ENCODE assay signal across 8 mouse cellular contexts in genomic region chr16:90143760-90144516, GRCm38 (mm10). TPM values are rescaled to one million over a fixed set of nuclear protein-coding genes. Genes with fewer than 3 reads are reported as not detected.
DNase-seq lines count a peak whose midpoint lies in the region; ATAC-seq and TF ChIP-seq lines count a peak whose summit lies in the region.

Gene Tiam1, minus strand, starts transcription at chr16:90143769.

- H3K9ac ChIP-seq in lung, embryonic 15.5 days, result peak within 1 kb of the TSS; percentile 65

- peaks cover 47% of the 10 kb centered on the region for H3K4me1 ChIP-seq in hindbrain, embryonic 10.5 days (replicated peaks)
- H3K4me1 ChIP-seq in lung, embryonic 15.5 days, result peaks cover 23% of the 10 kb centered on the region
- H3K4me1 ChIP-seq in olfactory bulb, adult 2 months (ENCODE audit: control insufficient read depth, insufficient read depth, low read length), result peaks cover 12% of the 10 kb centered on the region

- peak; percentile 96 for TF ChIP-seq POLR2A in olfactory bulb, adult 2 months (IDR thresholded peaks at IDR 0.05; ENCODE audit: insufficient read depth, low read depth, low read length)

- peak within 1 kb of the TSS; percentile 84 for H3K4me3 ChIP-seq in hindbrain, embryonic 10.5 days
- peak within 1 kb of the TSS; percentile 79 for H3K4me3 ChIP-seq in lung, embryonic 15.5 days
- H3K4me3 ChIP-seq in olfactory bulb, adult 2 months (ENCODE audit: insufficient read depth, low read depth, low read length), result peak within 1 kb of the TSS; percentile 58

- no peaks in the 10 kb centered on the region for H3K36me3 ChIP-seq in hindbrain, embryonic 10.5 days
- no peaks in the 10 kb centered on the region for H3K36me3 ChIP-seq in lung, embryonic 15.5 days

- ATAC-seq in frontal cortex, adult (ENCODE audit: low TSS enrichment), result peak; percentile 92
- peak; percentile 98 for ATAC-seq in lung, embryonic 15.5 days (ENCODE audit: borderline replicate concordance, extremely low read depth, low FRiP score, low TSS enrichment)

- WGBS in hindbrain, embryonic 10.5 days, result under 1% methylated on average over 64 of the region's 64 CpGs
- under 1% methylated on average over 64 of the region's 64 CpGs for WGBS in lung, embryonic 15.5 days
- under 1% methylated on average over 64 of the region's 64 CpGs for WGBS in olfactory bulb, adult 2 months

- peak; percentile 97 for DNase-seq in NIH3T3 (ENCODE audit: low read depth)
- peak; percentile 99 for DNase-seq in cerebellum, adult 9-11 months
- DNase-seq in hindbrain, embryonic 10.5 days (ENCODE audit: low spot score), result peak; percentile 98
- DNase-seq in layer of hippocampus, adult 9-10 months (ENCODE audit: low spot score), result peak; percentile 95
- peak; percentile 96 for DNase-seq in thymus, adult 18-20 months

- no peaks in the 10 kb centered on the region for H3K9me3 ChIP-seq in hindbrain, embryonic 10.5 days
- H3K9me3 ChIP-seq in lung, embryonic 15.5 days, result no peaks in the 10 kb centered on the region

- peak; percentile 27; the same call in 1 of the 2 replicates for TF ChIP-seq CTCF in olfactory bulb, adult 2 months (IDR thresholded peaks at IDR 0.05; ENCODE audit: insufficient read depth, low read depth, low read length)

- H3K4me2 ChIP-seq in lung, embryonic 15.5 days, result peak within 1 kb of the TSS; percentile 96

- peaks cover 4% of the 10 kb centered on the region; the same call in 1 of the 2 replicates for H3K27me3 ChIP-seq in hindbrain, embryonic 10.5 days (ENCODE audit: insufficient read depth, poor library complexity, severe bottlenecking)
- peaks cover 15% of the 10 kb centered on the region; the same call in 1 of the 2 replicates for H3K27me3 ChIP-seq in lung, embryonic 15.5 days

- H3K27ac ChIP-seq in hindbrain, embryonic 10.5 days, result peak within 1 kb of the TSS; percentile 98
- peak within 1 kb of the TSS; percentile 88 for H3K27ac ChIP-seq in lung, embryonic 15.5 days
- peak within 1 kb of the TSS; percentile 7 for H3K27ac ChIP-seq in olfactory bulb, adult 2 months (ENCODE audit: insufficient read depth, low read depth, low read length)

RNA-seq across cellular contexts. Expression of gene Tiam1, which starts in this region (rescaled TPM):
- 19.4 and 19.7 TPM in 2 replicates for polyA plus RNA-seq in hindbrain, embryonic 10.5 days (2016; fragmentation: Nextera tagmentation; extraction: Ambion mirVana)
- 10.8 and 13.6 TPM in 2 replicates for polyA plus RNA-seq in lung, embryonic 15.5 days (2015; fragmentation: Nextera tagmentation; extraction: Ambion mirVana)
- 370 TPM in 1 of 2 replicates, not detected in the other for polyA plus RNA-seq in olfactory bulb, adult 2 months (2012; ENCODE audit: insufficient read depth, insufficient read length, low replicate concordance, missing spikeins)

Comparison
In these comparisons a context has a peak if more than half of its experiments do, and no peak if none do; other contexts are left out.
1. Peak in every context shown above with its lines: DNase-seq, ATAC-seq, H3K4me3 ChIP-seq and H3K27ac ChIP-seq.
2. H3K27ac ChIP-seq: peak in every context shown above with its lines; median percentile 98 in hindbrain, embryonic 10.5 days; 88 in lung, embryonic 15.5 days; 7 in olfactory bulb, adult 2 months.